Mouse (Mus musculus): ENCODE measurements around the gene Mt1. TPM values are rescaled to one million over a fixed set of nuclear protein-coding genes. Genes with fewer than 3 reads are reported as not detected.
A peak's percentile ranks its signal among the peaks of the same experiment; 100 is the strongest.
"Not testable (repeated sequence)": the region's sequence is repeated elsewhere in the genome, so short reads cannot be mapped to it uniquely, and the experiment has no call there.

The Mt1 gene
- polyA plus RNA-seq, 1 experiment from 2014 or later, result 105 TPM

- H3K4me3 ChIP-seq, result peak overlapping the region; percentile 40; the same call in 1 of the 2 replicates
- H3K27me3 ChIP-seq (ENCODE audit: low read depth, poor library complexity, severe bottlenecking), result peaks cover 48% of the 10 kb centered on the region
- no peaks in the 10 kb centered on the region for H3K9me3 ChIP-seq (replicated peaks)
- peaks cover 19% of the 10 kb centered on the region for H3K4me1 ChIP-seq
- no peaks in the 10 kb centered on the region for H3K36me3 ChIP-seq
- 19% methylated on average over 7 of the region's 7 CpGs for WGBS
- no peak for DNase-seq (ENCODE audit: low spot score)
- H3K27ac ChIP-seq, result no peak overlapping the region
Observed at GRCm38 (mm10) chr8:94153451-94153850, 25.4 kb upstream of the Mt1 start.

GRCm38 (mm10) chr8:94154537-94154936 lies 24.3 kb upstream of the Mt1 start:
- Histone ChIP-seq H3K27ac (no peak overlapping the region), H3K36me3 (no peaks in the 10 kb centered on the region), H3K4me3 (no peak overlapping the region), H3K4me1 (peaks cover 19% of the 10 kb centered on the region), H3K27me3 (ENCODE audit: low read depth, poor library complexity, severe bottlenecking) (peaks cover 48% of the 10 kb centered on the region), H3K9me3 (replicated peaks) (no peaks in the 10 kb centered on the region)
- DNase-seq (ENCODE audit: low spot score), result no peak
- WGBS, result 60% methylated on average over 6 of the region's 6 CpGs

GRCm38 (mm10) chr8:94156092-94156491 lies 22.8 kb upstream of the Mt1 start:
- 84% methylated on average over 4 of the region's 4 CpGs for WGBS
- peaks cover 19% of the 10 kb centered on the region for H3K4me1 ChIP-seq
- no peak for DNase-seq (ENCODE audit: low spot score)

GRCm38 (mm10) chr8:94165772-94166171 lies 13.1 kb upstream of the Mt1 start:
- H3K36me3 ChIP-seq; H3K4me3 ChIP-seq; H3K27ac ChIP-seq; H3K9me3 ChIP-seq (replicated peaks); DNase-seq (ENCODE audit: low spot score); H3K4me1 ChIP-seq: not testable (repeated sequence)
- 61% methylated on average over 8 of the region's 8 CpGs for WGBS
- peaks cover 27% of the 10 kb centered on the region for H3K27me3 ChIP-seq (ENCODE audit: low read depth, poor library complexity, severe bottlenecking)

More at GRCm38 (mm10) chr8:94156092-94156491, 22.8 kb upstream of the Mt1 start:
- H3K27me3 ChIP-seq (ENCODE audit: low read depth, poor library complexity, severe bottlenecking), result peaks cover 39% of the 10 kb centered on the region
- H3K4me3 ChIP-seq, result no peak overlapping the region
- no peaks in the 10 kb centered on the region for H3K9me3 ChIP-seq (replicated peaks)
- H3K36me3 ChIP-seq, result no peaks in the 10 kb centered on the region
- no peak overlapping the region for H3K27ac ChIP-seq

GRCm38 (mm10) chr8:94167244-94167643 lies 11.6 kb upstream of the Mt1 start:
- peak; percentile 94 for DNase-seq (ENCODE audit: low spot score)
- H3K4me3 ChIP-seq, result no peak overlapping the region
- no peaks in the 10 kb centered on the region for H3K9me3 ChIP-seq (replicated peaks)
- peaks cover 41% of the 10 kb centered on the region for H3K27me3 ChIP-seq (ENCODE audit: low read depth, poor library complexity, severe bottlenecking)
- WGBS, result 3% methylated on average over 6 of the region's 6 CpGs
- H3K27ac ChIP-seq, result no peak overlapping the region
- no peaks in the 10 kb centered on the region for H3K36me3 ChIP-seq
- H3K4me1 ChIP-seq, result peaks cover 10% of the 10 kb centered on the region

GRCm38 (mm10) chr8:94169547-94169946 lies 9.3 kb upstream of the Mt1 start:
- no peak overlapping the region for H3K4me3 ChIP-seq
- H3K4me1 ChIP-seq, result peaks cover 24% of the 10 kb centered on the region
- no peak overlapping the region for H3K27ac ChIP-seq
- no peaks in the 10 kb centered on the region for H3K9me3 ChIP-seq (replicated peaks)
- no peaks in the 10 kb centered on the region for H3K36me3 ChIP-seq
- no peak for DNase-seq (ENCODE audit: low spot score)
- WGBS, result 84% methylated on average over 5 of the region's 5 CpGs
- H3K27me3 ChIP-seq (ENCODE audit: low read depth, poor library complexity, severe bottlenecking), result peaks cover 64% of the 10 kb centered on the region

- H3K36me3 ChIP-seq, result no peaks in the 10 kb centered on the region
- 53% methylated on average over 10 of the region's 10 CpGs for WGBS
- no peak overlapping the region for H3K27ac ChIP-seq
- H3K9me3 ChIP-seq (replicated peaks), result no peaks in the 10 kb centered on the region
- no peak for DNase-seq (ENCODE audit: low spot score)
- H3K27me3 ChIP-seq (ENCODE audit: low read depth, poor library complexity, severe bottlenecking), result peaks cover 82% of the 10 kb centered on the region
- peaks cover 24% of the 10 kb centered on the region for H3K4me1 ChIP-seq
- H3K4me3 ChIP-seq, result peak overlapping the region; percentile 51; the same call in 1 of the 2 replicates
Observed at GRCm38 (mm10) chr8:94171321-94171755, 7.5 kb upstream of the Mt1 start.

- no peaks in the 10 kb centered on the region for H3K36me3 ChIP-seq
- peak within 1 kb of the TSS; percentile 17; the same call in 1 of the 2 replicates for H3K27ac ChIP-seq
- no peaks in the 10 kb centered on the region for H3K9me3 ChIP-seq (replicated peaks)
- DNase-seq (ENCODE audit: low spot score), result peak; percentile 66
- H3K4me3 ChIP-seq, result peak within 1 kb of the TSS; percentile 51
- WGBS, result 1% methylated on average over 56 of the region's 56 CpGs
- H3K27me3 ChIP-seq (ENCODE audit: low read depth, poor library complexity, severe bottlenecking), result peaks cover 91% of the 10 kb centered on the region
- H3K4me1 ChIP-seq, result peaks cover 24% of the 10 kb centered on the region
Observed at GRCm38 (mm10) chr8:94172075-94172808, 6.6 kb upstream of the Mt1 start, which contains the start of gene Mt2. Gene Mt2 (plus strand): TSS chr8:94172664.

GRCm38 (mm10) chr8:94172809-94173732 lies 5.8 kb upstream of the Mt1 start:
- Histone ChIP-seq H3K4me3 (peak overlapping the region; percentile 51), H3K27ac (0 out of 2 replicates have a peak overlapping the region, but pooled peaks have one; percentile 17), H3K36me3 (no peaks in the 10 kb centered on the region), H3K9me3 (replicated peaks) (no peaks in the 10 kb centered on the region), H3K4me1 (peaks cover 24% of the 10 kb centered on the region), H3K27me3 (ENCODE audit: low read depth, poor library complexity, severe bottlenecking) (peaks cover 96% of the 10 kb centered on the region)
- 3% methylated on average over 39 of the region's 39 CpGs for WGBS
- peak; percentile 64 for DNase-seq (ENCODE audit: low spot score)

- no peak for DNase-seq (ENCODE audit: low spot score)
- Histone ChIP-seq H3K27ac (no peak overlapping the region), H3K27me3 (ENCODE audit: low read depth, poor library complexity, severe bottlenecking) (peaks cover 100% of the 10 kb centered on the region), H3K9me3 (replicated peaks) (no peaks in the 10 kb centered on the region), H3K4me3 (no peak overlapping the region), H3K4me1 (peaks cover 28% of the 10 kb centered on the region), H3K36me3 (no peaks in the 10 kb centered on the region)
- 49% methylated on average over 11 of the region's 11 CpGs for WGBS
Observed at GRCm38 (mm10) chr8:94173848-94174403, 5.0 kb upstream of the Mt1 start.

GRCm38 (mm10) chr8:94174619-94175213 lies 4.2 kb upstream of the Mt1 start:
- no peak overlapping the region for H3K4me3 ChIP-seq
- 35% methylated on average over 7 of the region's 7 CpGs for WGBS
- H3K4me1 ChIP-seq, result peaks cover 36% of the 10 kb centered on the region
- no peak for DNase-seq (ENCODE audit: low spot score)
- peaks cover 100% of the 10 kb centered on the region for H3K27me3 ChIP-seq (ENCODE audit: low read depth, poor library complexity, severe bottlenecking)
- H3K36me3 ChIP-seq, result no peaks in the 10 kb centered on the region
- no peaks in the 10 kb centered on the region for H3K9me3 ChIP-seq (replicated peaks)
- H3K27ac ChIP-seq, result no peak overlapping the region

- H3K27ac ChIP-seq, result no peak overlapping the region
- no peak overlapping the region for H3K4me3 ChIP-seq
- peaks cover 32% of the 10 kb centered on the region for H3K4me1 ChIP-seq
- no peaks in the 10 kb centered on the region for H3K9me3 ChIP-seq (replicated peaks)
- peaks cover 100% of the 10 kb centered on the region for H3K27me3 ChIP-seq (ENCODE audit: low read depth, poor library complexity, severe bottlenecking)
- WGBS, result 63% methylated on average over 7 of the region's 7 CpGs
- DNase-seq (ENCODE audit: low spot score), result no peak
- no peaks in the 10 kb centered on the region for H3K36me3 ChIP-seq
Observed at GRCm38 (mm10) chr8:94177716-94178390, 1.0 kb upstream of the Mt1 start.
